ENCODE assay signal across 8 mouse cellular contexts in the genomic region with DNA sequence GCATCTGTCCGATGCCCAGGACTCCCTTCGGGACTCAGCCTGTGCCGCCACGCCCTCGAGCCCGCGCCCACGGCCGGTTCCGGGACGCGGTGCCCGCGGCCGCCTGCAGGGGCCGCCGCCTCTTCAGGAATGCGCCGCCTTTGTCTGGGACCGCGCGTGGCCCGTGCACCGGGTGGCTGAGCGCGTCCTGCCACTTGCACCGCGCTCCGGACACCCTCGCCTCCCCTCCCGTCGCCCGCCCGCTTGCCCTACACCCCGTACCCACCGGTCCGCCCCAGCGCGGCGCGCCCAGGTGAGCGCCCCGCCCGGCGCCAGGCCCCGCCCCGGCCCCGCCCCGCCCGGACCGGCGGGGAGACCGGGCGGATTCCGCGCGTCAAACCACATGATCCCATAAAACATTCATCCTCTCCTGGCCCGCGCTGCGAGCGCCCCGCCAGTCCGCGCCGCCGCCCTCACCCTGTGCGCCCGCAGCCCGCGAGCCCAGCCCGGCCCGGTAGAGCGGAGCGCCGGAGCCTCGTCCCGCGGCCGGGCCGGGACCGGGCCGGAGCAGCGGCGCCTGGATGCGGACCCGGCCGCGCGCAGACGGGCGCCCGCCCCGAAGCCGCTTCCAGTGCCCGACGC. TPM values are rescaled to one million over a fixed set of nuclear protein-coding genes. Genes with fewer than 3 reads are reported as not detected.
DNase-seq lines count a peak whose midpoint lies in the region; ATAC-seq and TF ChIP-seq lines count a peak whose summit lies in the region.

A gene (plus strand): TSS at position 402 of the 621 bp plus-strand sequence.

- H3K4me3 ChIP-seq in embryonic facial prominence, embryonic 11.5 days (ENCODE audit: low read depth, low read length), result peak within 1 kb of the TSS; percentile 46
- H3K4me3 ChIP-seq in lung, embryonic 14.5 days (ENCODE audit: low read depth, low read length), result peak within 1 kb of the TSS; percentile 64

- ATAC-seq in embryonic facial prominence, embryonic 11.5 days (replicated peaks; ENCODE audit: insufficient number of reproducible peaks, low FRiP score, low TSS enrichment, low read depth), result peak; percentile 61
- ATAC-seq in lung, embryonic 14.5 days (ENCODE audit: insufficient read depth), result peak; percentile 77
- ATAC-seq in monocyte, adult 5-6 weeks (replicated peaks; ENCODE audit: insufficient number of reproducible peaks, low FRiP score, low TSS enrichment, poor library complexity, severe bottlenecking), result no peak

- H3K27ac ChIP-seq in embryonic facial prominence, embryonic 11.5 days (replicated peaks; ENCODE audit: low read depth, low read length), result no peak within 1 kb of the TSS
- H3K27ac ChIP-seq in lung, embryonic 14.5 days (ENCODE audit: low read depth), result no peak within 1 kb of the TSS

- DNase-seq in CD4-positive, CD25-positive, alpha-beta regulatory T cell, adult 2 months (ENCODE audit: low read depth, low spot score), result peak; percentile 51
- peak; percentile 72 for DNase-seq in adrenal gland, adult 2 months
- DNase-seq in embryonic facial prominence, embryonic 11.5 days (ENCODE audit: low spot score), result peak; percentile 75
- DNase-seq in heart, postnatal 10 days, result peak; percentile 67 to 75
- DNase-seq in kidney, postnatal 4 days, result peak; percentile 75 to 85
- DNase-seq in lung, embryonic 14.5 days, result peak; percentile 75
- peak; percentile 37 for DNase-seq in ovary, postnatal 14 days (ENCODE audit: low spot score)

- intact Hi-C loops in heart, postnatal 10 days (cut with DNase I), result loop anchor here (2.0 kb wide), 1 partner anchor 83 kb away; no protein-coding TSS in a partner anchor

- peaks cover 33% of the 10 kb centered on the region for H3K27me3 ChIP-seq in embryonic facial prominence, embryonic 11.5 days (ENCODE audit: control insufficient read depth, insufficient read depth, low read length)
- peaks cover 38% of the 10 kb centered on the region for H3K27me3 ChIP-seq in lung, embryonic 14.5 days (ENCODE audit: insufficient read depth, low read length)

- H3K36me3 ChIP-seq in embryonic facial prominence, embryonic 11.5 days (replicated peaks; ENCODE audit: control insufficient read depth, insufficient read depth, low read depth, low read length), result no peaks in the 10 kb centered on the region
- H3K36me3 ChIP-seq in lung, embryonic 14.5 days (ENCODE audit: insufficient read depth), result no peaks in the 10 kb centered on the region

- H3K9ac ChIP-seq in embryonic facial prominence, embryonic 11.5 days (replicated peaks; ENCODE audit: low read length), result peak within 1 kb of the TSS; percentile 66
- peak within 1 kb of the TSS; percentile 55 for H3K9ac ChIP-seq in lung, embryonic 14.5 days

- no peaks in the 10 kb centered on the region for H3K4me1 ChIP-seq in embryonic facial prominence, embryonic 11.5 days (ENCODE audit: control insufficient read depth, insufficient read depth, low read length)
- H3K4me1 ChIP-seq in lung, embryonic 14.5 days (ENCODE audit: insufficient read depth), result no peaks in the 10 kb centered on the region

- H3K9me3 ChIP-seq in embryonic facial prominence, embryonic 11.5 days (replicated peaks; ENCODE audit: control insufficient read depth, low read length), result no peaks in the 10 kb centered on the region
- no peaks in the 10 kb centered on the region for H3K9me3 ChIP-seq in lung, embryonic 14.5 days (ENCODE audit: low read depth, low read length)

- H3K4me2 ChIP-seq in embryonic facial prominence, embryonic 11.5 days (ENCODE audit: low read depth, low read length), result peak within 1 kb of the TSS; percentile 83
- peak within 1 kb of the TSS; percentile 100 for H3K4me2 ChIP-seq in lung, embryonic 14.5 days

- peak; percentile 36 for TF ChIP-seq CTCF in lung, embryonic 14.5 days (IDR thresholded peaks at IDR 0.05; ENCODE audit: low read depth)

- WGBS in embryonic facial prominence, embryonic 11.5 days, result under 1% methylated on average over 37 of the region's 96 CpGs
- under 1% methylated on average over 91 of the region's 96 CpGs for WGBS in lung, embryonic 14.5 days

RNA-seq across cellular contexts. Expression of the gene that starts here (rescaled TPM):
- under 1 TPM; 0.14 to 0.23 TPM for total RNA-seq in adrenal gland, adult 2 months (2021)
- polyA plus RNA-seq in adrenal gland, adult 2 months (2012; rRNA removed), result 0.58 and 0.90 TPM in 2 replicates
- 1.1 and 1.7 TPM in 2 replicates for polyA plus RNA-seq in embryonic facial prominence, embryonic 11.5 days (2014; fragmentation: Nextera tagmentation; extraction: Ambion mirVana)
- 1 to 10 TPM; 7.7 to 7.9 TPM for total RNA-seq in heart, postnatal 10 days (2021)
- polyA plus RNA-seq in lung, embryonic 14.5 days (2014; fragmentation: Nextera tagmentation; extraction: Ambion mirVana), result 1.3 and 1.7 TPM in 2 replicates
- total RNA-seq in monocyte, adult 5-6 weeks (2017), result 0.38 TPM in 1 of 3 replicates, not detected in the others

Comparison
In these comparisons a context has a peak if more than half of its experiments do, and no peak if none do; other contexts are left out.
1. Peak in DNase-seq in adrenal gland, adult 2 months; RNA of the gene not detected or under 1 TPM.